Mouse (Mus musculus): ENCODE results near the gene Pm20d2. TPM values are rescaled to one million over a fixed set of nuclear protein-coding genes. Genes with fewer than 3 reads are reported as not detected.

Gene Pm20d2
- polyA plus RNA-seq, 1 experiment: not detected

DNA sequence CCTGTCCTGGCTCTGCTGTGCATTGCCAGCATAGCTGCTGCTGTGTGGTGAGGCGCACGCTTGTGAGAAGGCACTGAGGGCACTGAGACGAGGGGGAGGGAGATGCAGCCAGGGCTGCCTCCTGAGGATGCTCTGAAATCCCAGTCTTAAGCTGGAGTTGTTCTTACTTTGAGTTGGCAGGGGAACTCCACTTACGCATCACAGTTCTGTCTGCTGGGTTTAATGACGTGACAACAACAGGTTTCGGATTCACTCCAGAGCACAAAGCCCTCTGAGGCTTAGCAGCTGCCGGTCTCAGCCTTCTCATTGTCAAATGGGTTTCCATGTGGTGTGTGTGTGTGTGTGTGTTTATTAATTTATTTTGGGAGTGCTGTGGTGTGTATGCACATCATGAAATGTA lies 40.4 kb downstream of the Pm20d2 start:
- no peak for TF ChIP-seq GATA1 (IDR thresholded peaks at IDR 0.05; ENCODE audit: low read length)

DNA sequence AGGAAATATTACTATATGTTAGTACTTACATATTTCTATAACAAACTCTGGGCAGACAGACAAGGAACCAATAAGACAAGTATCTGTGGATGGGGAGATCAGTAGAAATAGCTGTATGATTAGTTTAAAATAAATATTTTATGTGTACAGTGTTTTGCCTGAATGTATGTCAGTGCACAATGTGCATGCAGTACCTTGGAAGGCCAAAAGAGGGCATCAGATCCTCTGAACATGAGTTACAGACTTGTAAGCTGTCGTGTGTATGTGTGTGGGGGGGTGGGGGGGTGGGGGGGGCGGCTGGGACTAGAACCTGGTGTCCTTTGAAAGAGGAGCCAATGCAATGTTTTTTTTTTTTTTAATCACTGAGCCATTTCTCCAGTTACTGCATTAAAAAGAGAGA lies 41.7 kb downstream of the Pm20d2 start:
- TF ChIP-seq GATA1 (IDR thresholded peaks at IDR 0.05; ENCODE audit: low read length): no peak

DNA sequence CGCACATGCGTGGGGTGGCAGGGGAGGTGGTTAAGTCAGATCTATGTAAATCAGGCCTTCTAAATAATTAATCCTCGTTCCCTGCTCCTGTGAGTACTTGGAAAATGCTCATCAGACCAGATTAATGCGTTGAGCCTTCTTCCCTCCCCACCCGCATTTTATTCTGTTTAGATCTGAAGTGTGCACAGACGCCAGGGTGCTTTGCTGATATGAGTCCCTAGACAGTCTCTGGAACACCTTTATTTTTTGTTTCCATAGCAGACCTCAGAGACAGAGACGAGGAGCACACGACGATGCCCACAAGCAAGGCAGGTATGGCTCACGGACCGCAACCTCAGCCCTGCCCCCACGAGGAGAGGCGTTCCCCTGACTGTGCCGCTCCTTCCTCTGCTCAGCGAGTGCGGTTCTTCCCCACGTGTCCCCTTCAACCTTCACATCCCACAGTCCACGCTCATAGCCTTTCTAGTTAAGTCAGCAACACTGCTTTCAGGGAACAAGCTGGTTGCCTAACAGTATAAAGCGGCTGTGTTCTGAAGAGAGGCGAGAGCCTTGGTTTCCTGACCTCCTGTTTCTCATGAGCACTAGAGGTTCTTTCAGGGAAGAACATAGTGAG lies 42.8 kb downstream of the Pm20d2 start:
- no peak for TF ChIP-seq GATA1 (IDR thresholded peaks at IDR 0.05; ENCODE audit: low read length)

DNA sequence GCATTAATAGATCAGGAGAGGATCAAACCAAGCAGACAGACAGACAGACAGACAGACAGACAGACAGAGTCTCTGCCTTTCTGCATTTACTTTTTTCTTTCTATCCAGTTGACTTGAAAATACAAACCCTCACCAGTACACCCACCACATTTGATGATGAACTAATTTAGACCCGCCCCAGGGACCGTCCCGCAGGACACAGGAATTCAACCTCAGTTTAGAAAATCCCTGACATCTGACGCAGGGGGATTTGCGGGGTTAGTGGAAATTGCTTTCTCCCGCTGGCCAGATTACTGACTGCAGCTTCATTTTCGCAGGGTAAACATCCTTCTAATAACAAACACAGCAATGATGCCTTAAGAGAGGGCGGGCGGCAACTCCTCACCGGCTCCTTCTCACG lies 57.3 kb downstream of the Pm20d2 start, which contains the start of gene Gabrr1:
Gene Gabrr1, plus strand, starts transcription at position 301 of the 400 bp plus-strand sequence.
- TF ChIP-seq GATA1 (IDR thresholded peaks at IDR 0.05; ENCODE audit: low read length): no peak

DNA sequence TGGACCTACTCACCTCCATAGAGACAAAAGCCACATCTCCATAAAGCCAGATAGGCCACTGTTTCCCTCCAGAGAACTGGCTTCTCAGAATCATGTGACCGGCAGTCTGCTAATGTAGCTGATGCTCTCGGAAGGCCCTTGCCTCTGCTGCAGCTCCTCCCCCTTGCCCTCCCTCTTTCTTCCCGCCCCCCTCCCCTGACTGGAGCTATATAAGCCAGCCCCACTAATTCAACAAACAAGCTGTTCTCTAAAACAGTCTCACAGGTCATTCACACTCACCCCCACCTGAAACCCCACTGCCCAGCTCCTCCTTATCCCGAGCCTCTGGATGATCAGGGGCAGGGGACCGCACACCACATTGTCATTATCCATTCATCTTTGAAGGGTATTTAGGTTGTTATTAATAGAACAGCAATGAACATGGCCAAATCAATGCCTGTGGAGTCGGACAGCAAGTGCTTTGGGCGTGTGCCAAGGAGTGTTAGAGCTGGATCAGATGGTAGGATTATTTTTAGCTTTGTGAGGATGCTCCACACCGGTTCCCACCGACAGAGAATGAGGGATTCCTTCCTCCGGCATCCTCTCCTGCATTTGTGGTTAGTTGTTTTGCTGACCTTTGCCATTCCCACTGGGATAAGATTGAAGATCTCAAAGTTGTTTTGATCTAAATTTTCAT lies 64.0 kb downstream of the Pm20d2 start:
- no peak for TF ChIP-seq GATA1 (IDR thresholded peaks at IDR 0.05; ENCODE audit: low read length)

DNA sequence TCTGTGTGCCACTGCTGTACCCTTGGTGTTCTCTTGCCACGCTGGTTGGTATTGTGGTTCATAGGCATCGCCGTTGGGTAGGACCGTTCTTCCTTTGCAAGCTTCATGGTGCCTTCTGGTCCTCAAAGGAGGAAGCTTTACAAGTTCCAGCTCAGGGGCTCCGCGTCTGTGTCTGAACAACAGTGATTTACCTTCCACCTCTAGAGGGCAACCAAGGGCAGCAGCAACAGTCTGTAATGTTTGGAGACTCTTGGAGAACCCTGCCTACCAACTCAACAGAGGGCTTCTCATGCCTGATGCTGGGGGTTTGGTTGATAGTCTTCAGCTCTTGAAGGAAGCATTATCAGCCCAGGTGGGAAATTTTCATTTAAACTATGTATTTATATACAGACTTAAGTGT lies 65.0 kb downstream of the Pm20d2 start:
- no peak for TF ChIP-seq GATA1 (IDR thresholded peaks at IDR 0.05; ENCODE audit: low read length)

Other genes with a start within 250 kb of the Pm20d2 start
- 1.2 and 1.8 TPM in 2 replicates for gene Ankrd6, start 238.9 kb downstream of the Pm20d2 start, polyA plus RNA-seq (2012)
- 0.30 and 0.54 TPM in 2 replicates for gene Rragd, start 206.7 kb downstream of the Pm20d2 start, polyA plus RNA-seq (2012)
- gene Ube2j1, start 158.3 kb downstream of the Pm20d2 start, polyA plus RNA-seq (2012): 29.1 and 33.2 TPM in 2 replicates
- gene Gabrr2, start 126.7 kb downstream of the Pm20d2 start, polyA plus RNA-seq (2012): 0.06 TPM in 1 of 2 replicates, not detected in the other
- not detected in 2 replicates for gene Gabrr1, start 57.2 kb downstream of the Pm20d2 start, polyA plus RNA-seq (2012)
- gene Srsf12, start 19.3 kb upstream of the Pm20d2 start, polyA plus RNA-seq (2012): not detected in 2 replicates
- gene Pnrc1, start 100.4 kb upstream of the Pm20d2 start, polyA plus RNA-seq (2012): 59.2 and 77.7 TPM in 2 replicates
- 7.0 and 7.9 TPM in 2 replicates for gene Rngtt, start 120.6 kb upstream of the Pm20d2 start, polyA plus RNA-seq (2012)